Mouse (Mus musculus): ENCODE measurements around the gene Metrnl.
A peak's percentile ranks its signal among the peaks of the same experiment; 100 is the strongest.

DNA sequence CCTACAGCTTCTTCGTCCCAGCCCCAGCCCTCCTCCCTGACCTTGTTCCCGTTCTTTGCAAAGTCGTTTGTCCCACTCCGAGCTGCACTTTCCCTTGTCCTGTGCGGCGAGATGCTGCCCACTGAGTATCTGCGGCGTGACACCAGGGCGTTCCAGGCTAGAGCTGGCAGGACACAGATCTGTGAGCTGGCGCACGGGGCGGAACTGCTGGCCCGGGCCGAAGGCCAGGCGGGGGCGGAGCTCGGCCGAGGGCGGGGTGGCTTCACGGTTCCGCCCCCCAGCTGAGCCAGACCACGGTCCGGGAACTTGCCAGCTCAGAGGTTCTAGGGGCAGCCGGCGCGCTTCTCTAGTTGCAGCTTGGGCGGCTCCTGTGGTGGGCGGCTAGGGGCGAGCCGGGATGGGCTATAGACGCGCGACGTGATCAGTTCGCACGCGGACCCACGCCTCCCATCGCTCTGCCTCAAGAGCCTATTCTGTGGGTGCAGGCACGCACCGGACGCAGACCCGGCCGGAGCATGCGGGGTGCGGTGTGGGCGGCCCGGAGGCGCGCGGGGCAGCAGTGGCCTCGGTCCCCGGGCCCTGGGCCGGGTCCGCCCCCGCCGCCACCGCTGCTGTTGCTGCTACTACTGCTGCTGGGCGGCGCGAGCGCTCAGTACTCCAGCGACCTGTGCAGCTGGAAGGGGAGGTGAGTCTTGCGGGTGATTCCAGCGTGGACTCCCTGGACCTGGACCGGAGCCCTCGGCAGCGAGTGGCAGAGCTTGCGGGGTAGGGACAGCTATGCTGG, 959 bp downstream of the Metrnl start:
- TF ChIP-seq POLR2A (IDR thresholded peaks at IDR 0.05; ENCODE audit: extremely low read depth, insufficient read depth, low read length), result peak; percentile 30; the same call in 1 of the 2 replicates
- TF ChIP-seq CTCF (IDR thresholded peaks at IDR 0.05; ENCODE audit: extremely low read depth, insufficient read depth, low read length), result no peak
